Mouse (Mus musculus) megakaryocyte, embryonic 14.5 days (primary cell): ENCODE measurements around the gene Apol11b.
"Not testable (repeated sequence)": the region's sequence is repeated elsewhere in the genome, so short reads cannot be mapped to it uniquely, and the experiment has no call there.

Experiments
- FLI1 ChIP-seq: IDR thresholded peaks from 2 replicates; pipeline ENCODE4 v1.6.1; 2012; ENCODE audit warnings: low read length, inconsistent platforms, mixed read lengths
- GATA1 ChIP-seq: IDR thresholded peaks from 3 replicates; pipeline ENCODE4 v1.6.1; 2012; ENCODE audit warnings: mixed read lengths, low read length, inconsistent platforms, borderline replicate concordance

DNA sequence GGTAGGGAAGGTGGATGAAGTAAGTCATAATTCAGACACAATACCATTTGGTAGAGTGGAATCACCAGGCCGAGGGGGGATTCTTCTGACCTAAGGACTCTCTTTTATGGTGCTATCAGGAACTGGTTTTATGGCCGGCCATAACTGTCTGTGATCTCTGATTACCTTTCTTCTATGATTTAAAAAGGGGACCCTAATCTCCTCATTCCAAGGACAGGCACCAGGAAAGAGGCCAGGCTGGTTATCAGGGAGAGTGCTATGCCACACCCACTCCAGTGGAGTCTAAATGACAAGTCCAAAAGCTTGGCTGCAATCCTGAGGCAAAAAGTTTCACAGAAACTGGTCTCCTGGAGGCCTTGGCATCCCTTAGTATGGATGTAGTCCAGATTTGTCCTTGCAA lies 18.8 kb upstream of the Apol11b start:
- not testable (repeated sequence) for TF ChIP-seq GATA1, FLI1
